Mouse (Mus musculus): ENCODE results near the gene Ap4m1. TPM values are rescaled to one million over a fixed set of nuclear protein-coding genes. Genes with fewer than 3 reads are reported as not detected.
A peak's percentile ranks its signal among the peaks of the same experiment; 100 is the strongest.

Gene Ap4m1
- polyA plus RNA-seq, 2 experiments: 18.6 to 73.4 TPM

- H3K9ac ChIP-seq (ENCODE audit: low read depth, low read length, severe bottlenecking): no peak overlapping the region
- TF ChIP-seq POLR2A (IDR thresholded peaks at IDR 0.05; ENCODE audit: borderline replicate concordance, extremely low read depth, insufficient read depth, insufficient read length): no peak
- H3K36me3 ChIP-seq (ENCODE audit: control insufficient read depth, insufficient read depth, low read length): peaks cover 60% of the 10 kb centered on the region
- WGBS: 64% methylated on average over 10 of the region's 10 CpGs
- ATAC-seq (ENCODE audit: low FRiP score, low read depth): no peak
- no peaks in the 10 kb centered on the region for H3K27me3 ChIP-seq (ENCODE audit: control insufficient read depth, insufficient read depth, low read length)
- H3K4me3 ChIP-seq (replicated peaks; ENCODE audit: low read length): no peak overlapping the region
- no peaks in the 10 kb centered on the region for H3K9me3 ChIP-seq (ENCODE audit: control insufficient read depth, low read length)
- no peak overlapping the region for H3K27ac ChIP-seq (replicated peaks; ENCODE audit: low read depth, low read length)
- no peak overlapping the region for H3K4me2 ChIP-seq (replicated peaks; ENCODE audit: low read depth, low read length, severe bottlenecking)
- 0 out of 2 replicates have a peak, but pooled peaks cover 3% of the 10 kb centered on the region for H3K4me1 ChIP-seq (ENCODE audit: control insufficient read depth, insufficient read depth, low read length)
- no peak for DNase-seq (ENCODE audit: low spot score)
Measured at GRCm38 (mm10) chr5:138163610-138164009, 8.2 kb upstream of the Ap4m1 start.

DNA sequence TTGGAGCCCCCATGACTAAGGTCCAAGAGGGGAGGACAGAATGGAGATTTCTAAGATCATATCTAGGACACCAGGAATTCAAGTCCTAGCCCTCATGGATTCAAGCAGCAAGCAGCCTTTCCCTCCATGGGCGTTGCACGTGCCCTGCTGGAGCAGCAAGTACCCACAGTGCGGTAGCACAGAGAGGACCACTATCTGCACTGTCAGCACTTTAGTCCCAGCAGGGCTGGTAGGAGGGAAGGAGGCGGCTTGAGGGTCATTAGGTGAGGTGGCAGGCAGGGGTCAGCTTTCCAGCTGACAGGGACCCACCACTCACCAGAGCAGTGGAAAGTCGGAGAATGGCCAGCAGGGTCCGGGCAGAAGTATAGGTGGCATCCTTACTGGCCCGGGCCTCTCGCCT lies 6.2 kb upstream of the Ap4m1 start:
- H3K9me3 ChIP-seq (ENCODE audit: control insufficient read depth, low read length): no peaks in the 10 kb centered on the region
- no peak overlapping the region for H3K4me3 ChIP-seq (replicated peaks; ENCODE audit: low read length)
- H3K4me2 ChIP-seq (replicated peaks; ENCODE audit: low read depth, low read length, severe bottlenecking): no peak overlapping the region
- ATAC-seq (ENCODE audit: low FRiP score, low read depth) (no peak), DNase-seq (ENCODE audit: low spot score) (no peak)
- peaks cover 8% of the 10 kb centered on the region; the same call in 1 of the 2 replicates for H3K4me1 ChIP-seq (ENCODE audit: control insufficient read depth, insufficient read depth, low read length)
- no peak for TF ChIP-seq POLR2A (IDR thresholded peaks at IDR 0.05; ENCODE audit: borderline replicate concordance, extremely low read depth, insufficient read depth, insufficient read length)
- H3K27ac ChIP-seq (replicated peaks; ENCODE audit: low read depth, low read length): no peak overlapping the region
- no peak overlapping the region for H3K9ac ChIP-seq (ENCODE audit: low read depth, low read length, severe bottlenecking)
- WGBS: 77% methylated on average over 8 of the region's 8 CpGs
- peaks cover 67% of the 10 kb centered on the region for H3K36me3 ChIP-seq (ENCODE audit: control insufficient read depth, insufficient read depth, low read length)
- no peaks in the 10 kb centered on the region for H3K27me3 ChIP-seq (ENCODE audit: control insufficient read depth, insufficient read depth, low read length)

DNA sequence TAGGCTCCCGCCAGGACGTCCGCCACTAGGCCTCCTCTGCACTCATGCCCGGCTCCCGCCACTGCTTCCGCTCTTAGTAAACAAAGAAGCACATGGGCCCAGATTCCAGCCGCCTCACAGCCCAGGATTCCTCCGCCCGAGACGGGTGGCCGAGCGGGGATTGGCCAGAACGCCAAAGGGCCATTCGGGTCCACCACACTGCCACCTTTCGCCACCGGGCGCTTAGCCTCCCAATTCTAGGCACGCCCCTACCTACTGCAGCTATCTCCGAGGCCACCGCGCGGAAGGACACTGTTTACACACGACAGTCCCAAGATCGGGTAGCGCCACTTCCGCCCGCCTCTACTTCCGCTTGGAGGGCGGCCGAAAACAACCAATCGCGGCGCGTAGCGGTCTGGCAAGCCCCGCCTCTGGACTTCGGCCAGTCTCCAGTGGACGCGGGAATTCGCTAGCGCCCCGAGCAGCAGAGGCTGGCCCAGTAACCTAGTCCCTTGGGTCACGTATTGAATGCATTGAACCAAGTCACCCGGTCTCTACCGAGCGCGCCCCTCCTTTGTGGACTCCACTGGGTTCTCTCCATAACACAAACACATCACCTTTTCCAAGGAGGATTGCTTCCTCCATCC lies 753 bp upstream of the Ap4m1 start:
- ATAC-seq (ENCODE audit: low FRiP score, low read depth) (peak; percentile 81), DNase-seq (ENCODE audit: low spot score) (peak; percentile 96)
- peak; percentile 81; the same call in 1 of the 2 replicates for TF ChIP-seq POLR2A (IDR thresholded peaks at IDR 0.05; ENCODE audit: borderline replicate concordance, extremely low read depth, insufficient read depth, insufficient read length)
- WGBS: 1% methylated on average over 47 of the region's 47 CpGs
- peak overlapping the region; percentile 68 for H3K4me3 ChIP-seq (replicated peaks; ENCODE audit: low read length)
- peak overlapping the region; percentile 67 for H3K9ac ChIP-seq (ENCODE audit: low read depth, low read length, severe bottlenecking)
- peak overlapping the region; percentile 74 for H3K4me2 ChIP-seq (replicated peaks; ENCODE audit: low read depth, low read length, severe bottlenecking)
- H3K27me3 ChIP-seq (ENCODE audit: control insufficient read depth, insufficient read depth, low read length): no peaks in the 10 kb centered on the region
- H3K36me3 ChIP-seq (ENCODE audit: control insufficient read depth, insufficient read depth, low read length): peaks cover 60% of the 10 kb centered on the region
- peak overlapping the region; percentile 90 for H3K27ac ChIP-seq (replicated peaks; ENCODE audit: low read depth, low read length)
- no peaks in the 10 kb centered on the region for H3K9me3 ChIP-seq (ENCODE audit: control insufficient read depth, low read length)
- peaks cover 16% of the 10 kb centered on the region for H3K4me1 ChIP-seq (ENCODE audit: control insufficient read depth, insufficient read depth, low read length)

DNA sequence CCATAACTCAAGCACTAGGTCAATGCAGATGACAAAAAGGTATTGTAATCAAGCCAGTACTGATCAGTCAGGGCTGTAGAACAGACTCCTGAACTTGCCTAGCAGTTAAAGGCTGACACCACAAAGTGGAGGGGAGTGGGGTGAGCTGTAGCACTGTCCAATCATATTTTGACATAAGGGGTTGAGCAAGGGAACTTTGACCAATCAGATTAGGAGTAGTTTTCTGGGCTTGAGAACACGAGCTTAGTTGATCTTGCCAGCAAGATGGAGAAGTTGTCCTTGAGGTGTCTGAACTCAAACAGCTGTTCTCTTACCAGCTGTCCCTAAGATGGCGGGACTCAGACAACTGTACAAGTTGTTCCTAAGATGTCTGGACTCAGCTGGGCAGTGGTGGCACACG lies 1.4 kb downstream of the Ap4m1 start:
- H3K36me3 ChIP-seq (ENCODE audit: control insufficient read depth, insufficient read depth, low read length): peaks cover 59% of the 10 kb centered on the region
- no peak overlapping the region for H3K9ac ChIP-seq (ENCODE audit: low read depth, low read length, severe bottlenecking)

DNA sequence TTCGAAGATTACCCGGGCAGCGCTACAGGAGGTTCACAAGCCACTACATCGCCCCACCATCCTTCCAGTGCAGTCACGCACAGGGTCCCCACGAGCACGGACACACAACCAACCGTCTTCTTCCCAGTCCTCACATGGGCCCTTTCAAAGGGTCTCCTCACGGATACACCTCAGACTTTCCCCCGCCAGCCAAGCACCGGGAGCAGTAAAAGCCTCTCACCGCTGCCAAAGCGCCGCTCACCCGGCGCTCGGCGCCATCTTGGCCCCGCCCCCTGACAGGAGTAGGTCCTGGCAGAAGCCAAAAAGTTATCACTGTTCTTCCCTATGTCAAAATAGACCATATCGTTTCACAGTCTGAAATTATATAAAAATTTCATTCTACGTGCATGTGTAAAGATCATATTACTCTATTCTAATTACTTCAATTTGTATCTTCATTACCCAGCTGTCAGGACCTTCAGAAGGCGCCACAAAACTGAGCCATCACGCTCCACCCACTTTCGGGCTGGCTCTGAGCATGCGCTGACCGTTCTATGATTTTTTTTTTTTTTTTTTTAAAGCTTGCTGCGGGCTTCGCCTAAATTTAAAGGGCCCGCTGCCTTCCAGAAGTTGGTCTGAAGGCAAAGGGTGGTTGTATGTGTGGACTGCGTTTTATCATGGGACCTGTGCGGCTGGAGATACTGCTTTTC lies 15.3 kb downstream of the Ap4m1 start, which contains the start of the genes Taf6 and Cnpy4:
Gene Taf6 (minus strand): TSS at position 502 of the 689 bp plus-strand sequence.
Gene Cnpy4 (plus strand): TSS at position 536 of the 689 bp plus-strand sequence.
- Histone ChIP-seq H3K9me3 (ENCODE audit: control insufficient read depth, low read length) (no peaks in the 10 kb centered on the region), H3K4me2 (replicated peaks; ENCODE audit: low read depth, low read length, severe bottlenecking) (peak within 1 kb of the TSS; percentile 84), H3K9ac (ENCODE audit: low read depth, low read length, severe bottlenecking) (peak within 1 kb of the TSS; percentile 85), H3K4me1 (ENCODE audit: control insufficient read depth, insufficient read depth, low read length) (peaks cover 13% of the 10 kb centered on the region), H3K27ac (replicated peaks; ENCODE audit: low read depth, low read length) (peak within 1 kb of the TSS; percentile 67), H3K27me3 (ENCODE audit: control insufficient read depth, insufficient read depth, low read length) (no peaks in the 10 kb centered on the region), H3K36me3 (ENCODE audit: control insufficient read depth, insufficient read depth, low read length) (peaks cover 42% of the 10 kb centered on the region), H3K4me3 (replicated peaks; ENCODE audit: low read length) (peak within 1 kb of the TSS; percentile 52)
- DNase-seq (ENCODE audit: low spot score) (peak; percentile 92), ATAC-seq (ENCODE audit: low FRiP score, low read depth) (peak; percentile 88)
- TF ChIP-seq POLR2A (IDR thresholded peaks at IDR 0.05; ENCODE audit: borderline replicate concordance, extremely low read depth, insufficient read depth, insufficient read length): peak; percentile 99
- under 1% methylated on average over 30 of the region's 31 CpGs for WGBS

More for the DNA sequence above, 1.4 kb downstream of the Ap4m1 start:
- WGBS: 76% methylated on average over 3 of the region's 3 CpGs
- no peak for DNase-seq (ENCODE audit: low spot score)
- Histone ChIP-seq H3K27me3 (ENCODE audit: control insufficient read depth, insufficient read depth, low read length) (no peaks in the 10 kb centered on the region), H3K4me2 (replicated peaks; ENCODE audit: low read depth, low read length, severe bottlenecking) (peak overlapping the region; percentile 74), H3K4me1 (ENCODE audit: control insufficient read depth, insufficient read depth, low read length) (peaks cover 16% of the 10 kb centered on the region), H3K4me3 (replicated peaks; ENCODE audit: low read length) (peak overlapping the region; percentile 68), H3K9me3 (ENCODE audit: control insufficient read depth, low read length) (no peaks in the 10 kb centered on the region), H3K27ac (replicated peaks; ENCODE audit: low read depth, low read length) (no peak overlapping the region)
- no peak for ATAC-seq (ENCODE audit: low FRiP score, low read depth)
- no peak for TF ChIP-seq POLR2A (IDR thresholded peaks at IDR 0.05; ENCODE audit: borderline replicate concordance, extremely low read depth, insufficient read depth, insufficient read length)

Measured in limb, embryonic 14.5 days (tissue).